Mouse (Mus musculus) ovary, postnatal 36 days (tissue): ENCODE measurements around the gene Zmynd8.

Source experiments
- DNase-seq: peaks from one replicate; pipeline ENCODE4 v3.0.0; 2022; ENCODE audit warnings: low spot score, mixed read lengths

Zmynd8 gene

GRCm38 (mm10) chr2:165896171-165896570 is 2.6 kb downstream of the Zmynd8 start:
- DNase-seq, result no peak

GRCm38 (mm10) chr2:165895687-165896086 is 3.1 kb downstream of the Zmynd8 start:
- DNase-seq, result no peak

GRCm38 (mm10) chr2:165894533-165894932 is 4.3 kb downstream of the Zmynd8 start:
- DNase-seq, result no peak

GRCm38 (mm10) chr2:165893232-165893631 is 5.6 kb downstream of the Zmynd8 start:
- no peak for DNase-seq

- no peak for DNase-seq
Measured at GRCm38 (mm10) chr2:165892626-165893025, 6.2 kb downstream of the Zmynd8 start.

GRCm38 (mm10) chr2:165890401-165890800 is 8.4 kb downstream of the Zmynd8 start:
- DNase-seq, result no peak

- no peak for DNase-seq
Measured at GRCm38 (mm10) chr2:165889874-165890273, 8.9 kb downstream of the Zmynd8 start.

- DNase-seq, result no peak
Measured at GRCm38 (mm10) chr2:165889266-165889665, 9.6 kb downstream of the Zmynd8 start.

- no peak for DNase-seq
Measured at GRCm38 (mm10) chr2:165888813-165889221, 10.0 kb downstream of the Zmynd8 start.

- DNase-seq, result peak; percentile 88
Measured at GRCm38 (mm10) chr2:165888396-165888795, 10.4 kb downstream of the Zmynd8 start.

- DNase-seq, result peak; percentile 42
Measured at GRCm38 (mm10) chr2:165886857-165887628, 11.8 kb downstream of the Zmynd8 start.

- DNase-seq, result peak; percentile 59
Measured at GRCm38 (mm10) chr2:165886482-165886856, 12.3 kb downstream of the Zmynd8 start.

- no peak for DNase-seq
Measured at GRCm38 (mm10) chr2:165885951-165886320, 12.9 kb downstream of the Zmynd8 start.

- DNase-seq, result peak; percentile 45
Measured at GRCm38 (mm10) chr2:165885225-165885950, 13.4 kb downstream of the Zmynd8 start.

- DNase-seq, result peak; percentile 95
Measured at GRCm38 (mm10) chr2:165884577-165885224, 14.1 kb downstream of the Zmynd8 start.

- peak; percentile 44 for DNase-seq
Measured at GRCm38 (mm10) chr2:165883846-165884576, 14.8 kb downstream of the Zmynd8 start.

GRCm38 (mm10) chr2:165883006-165883405 is 15.8 kb downstream of the Zmynd8 start:
- DNase-seq, result no peak

- no peak for DNase-seq
Measured at GRCm38 (mm10) chr2:165881585-165882431, 17.0 kb downstream of the Zmynd8 start.

- DNase-seq, result no peak
Measured at GRCm38 (mm10) chr2:165881220-165881584, 17.6 kb downstream of the Zmynd8 start.

- peak; percentile 83 for DNase-seq
Measured at GRCm38 (mm10) chr2:165880501-165881182, 18.2 kb downstream of the Zmynd8 start.
